Mouse (Mus musculus) ES-E14 (cell line): ENCODE measurements at regions not wholly inside any gene's neighbourhood (a gene's known extent, or its start where the extent isn't known, plus 50 kb on each side); places are given as distances from the start of the nearest gene placed in this dataset.

Source experiments
- CHD2 ChIP-seq: IDR thresholded peaks from 2 replicates; pipeline ENCODE4 v1.6.1; 2014; ENCODE audit warnings: mild to moderate bottlenecking, low read depth, low read length, inconsistent platforms
- HCFC1 ChIP-seq: IDR thresholded peaks from 2 replicates; pipeline ENCODE4 v1.6.1; 2012; ENCODE audit warnings: low read length, inconsistent platforms, borderline replicate concordance; ENCODE audit not compliant: insufficient read depth
- MAFK ChIP-seq: IDR thresholded peaks from 2 replicates; pipeline ENCODE4 v1.6.1; 2014; ENCODE audit warnings: mild to moderate bottlenecking, low read depth, low read length, inconsistent platforms; ENCODE audit not compliant: insufficient read depth
- ZC3H11A ChIP-seq: IDR thresholded peaks from 2 replicates; pipeline ENCODE4 v1.6.1; 2012; ENCODE audit warnings: low read depth, mild to moderate bottlenecking, inconsistent platforms, low read length, borderline replicate concordance
- ZNF384 ChIP-seq: IDR thresholded peaks from 2 replicates; pipeline ENCODE4 v1.6.1; 2012; ENCODE audit warnings: low read depth, low read length, inconsistent platforms

DNA sequence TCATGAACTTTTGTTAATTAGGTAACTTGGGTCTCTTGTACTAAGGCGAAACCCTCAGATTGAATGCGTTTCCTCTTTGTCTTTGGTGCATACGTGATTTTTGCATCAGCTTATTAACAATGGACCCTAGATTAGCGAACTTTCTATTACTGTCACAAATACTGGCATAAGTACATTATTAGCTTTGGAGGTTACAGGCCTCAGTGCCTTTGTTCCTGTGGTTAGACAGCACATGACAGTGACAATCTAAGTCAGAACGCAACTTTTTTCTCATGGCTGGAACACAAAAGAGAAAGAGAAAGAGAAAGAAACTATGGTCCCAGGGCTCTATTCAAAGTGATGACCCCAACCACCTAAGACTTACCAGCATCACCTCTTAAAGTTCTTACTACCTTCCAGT is 184.8 kb upstream of the Tmem45b start:
- no peak for TF ChIP-seq MAFK
- no peak for TF ChIP-seq CHD2
- no peak for TF ChIP-seq HCFC1
- TF ChIP-seq ZC3H11A, result no peak
- TF ChIP-seq ZNF384, result no peak
